Mouse (Mus musculus) bone marrow, adult 2 months (tissue): ENCODE results near the gene Lrrc8d.

Experiments used
- CTCF ChIP-seq: fragments of 200-500 bp; IDR thresholded peaks from 2 replicates; pipeline ENCODE4 v1.5.1; 2011; ENCODE audit warnings: low read length, control low read depth; ENCODE audit not compliant: control insufficient read depth, insufficient read depth
- POLR2A ChIP-seq: fragments of 200-500 bp; IDR thresholded peaks from 2 replicates; pipeline ENCODE4 v1.6.1; 2011; ENCODE audit warnings: low read depth, mild to moderate bottlenecking, control low read depth, low read length, borderline replicate concordance; ENCODE audit not compliant: control insufficient read depth

- no peak for TF ChIP-seq CTCF
- TF ChIP-seq POLR2A = no peak
Observed at GRCm38 (mm10) chr5:105651561-105651991, 48.2 kb upstream of the Lrrc8d start.
